Mouse (Mus musculus) c-Kit-positive CD71-positive TER-119-positive erythroid progenitor cells, embryonic 14.5 days (primary cell): ENCODE results near the gene Clasrp.

Experiments used
- DNase-seq: peaks from one replicate; pipeline ENCODE4 v3.0.0-alpha.2; 2013; ENCODE audit warnings: low spot score

The Clasrp gene

GRCm38 (mm10) chr7:19563884-19564283 is 40.4 kb downstream of the Clasrp start:
- DNase-seq: peak; percentile 87

GRCm38 (mm10) chr7:19562643-19563410 is 41.5 kb downstream of the Clasrp start, which contains the start of gene Ppp1r37:
Ppp1r37 (minus strand) TSS chr7:19563076.
- no peak for DNase-seq

GRCm38 (mm10) chr7:19561765-19562642 is 42.3 kb downstream of the Clasrp start:
- peak; percentile 96 for DNase-seq

GRCm38 (mm10) chr7:19561431-19561764 is 42.9 kb downstream of the Clasrp start:
- DNase-seq: no peak

- DNase-seq: no peak
These were observed 43.6 kb downstream of the Clasrp start for GRCm38 (mm10) chr7:19560491-19561260.

GRCm38 (mm10) chr7:19558965-19559364 is 45.3 kb downstream of the Clasrp start:
- DNase-seq: no peak

- no peak for DNase-seq
These were observed 46.0 kb downstream of the Clasrp start for GRCm38 (mm10) chr7:19557982-19558900.

GRCm38 (mm10) chr7:19557086-19557485 is 47.2 kb downstream of the Clasrp start:
- no peak for DNase-seq

GRCm38 (mm10) chr7:19554168-19554567 is 50.1 kb downstream of the Clasrp start:
- no peak for DNase-seq

- DNase-seq: no peak
These were observed 51.8 kb downstream of the Clasrp start for GRCm38 (mm10) chr7:19552443-19552842.

- no peak for DNase-seq
These were observed 52.7 kb downstream of the Clasrp start for GRCm38 (mm10) chr7:19551634-19552033.

- no peak for DNase-seq
These were observed 54.9 kb downstream of the Clasrp start for GRCm38 (mm10) chr7:19549394-19549793.

- no peak for DNase-seq
These were observed 56.8 kb downstream of the Clasrp start for GRCm38 (mm10) chr7:19547344-19547969.

- DNase-seq: no peak
These were observed 58.3 kb downstream of the Clasrp start for GRCm38 (mm10) chr7:19546007-19546406.

- no peak for DNase-seq
These were observed 60.7 kb downstream of the Clasrp start for GRCm38 (mm10) chr7:19543584-19543983.

- DNase-seq: no peak
These were observed 62.1 kb downstream of the Clasrp start for GRCm38 (mm10) chr7:19542155-19542691.

- no peak for DNase-seq
These were observed 62.6 kb downstream of the Clasrp start for GRCm38 (mm10) chr7:19541681-19542154.

- DNase-seq: no peak
These were observed 63.3 kb downstream of the Clasrp start for GRCm38 (mm10) chr7:19540771-19541566.

- DNase-seq: no peak
These were observed 69.6 kb downstream of the Clasrp start for GRCm38 (mm10) chr7:19534676-19535075.
